Mouse (Mus musculus) forebrain, embryonic 10.5 days (tissue): ENCODE data around the gene 2010111I01Rik. TPM values are rescaled to one million over a fixed set of nuclear protein-coding genes. Genes with fewer than 3 reads are reported as not detected.
"Not testable (repeated sequence)": the region's sequence is repeated elsewhere in the genome, so short reads cannot be mapped to it uniquely, and the experiment has no call there.

Experiments
- DNase-seq: peaks from one replicate; pipeline ENCODE4 v3.0.0-alpha.2; 2017; ENCODE audit warnings: low spot score; ENCODE audit errors: extremely low spot score
- H3K27ac ChIP-seq: fragments of 300-500 bp; sonication (generic); 2 replicates; pipeline ENCODE4 v1.5.1; 2016; ENCODE audit warnings: mild to moderate bottlenecking
- H3K27me3 ChIP-seq: fragments of 300-500 bp; sonication (generic); 2 replicates; pipeline ENCODE4 v1.6.1; 2016; ENCODE audit warnings: mild to moderate bottlenecking; ENCODE audit not compliant: poor library complexity, severe bottlenecking
- H3K36me3 ChIP-seq: fragments of 300-500 bp; sonication (generic); replicated peaks from 2 replicates; pipeline ENCODE4 v1.6.1; 2016; ENCODE audit warnings: mild to moderate bottlenecking, moderate library complexity
- H3K4me1 ChIP-seq: fragments of 300-500 bp; sonication (generic); 2 replicates; pipeline ENCODE4 v1.6.1; 2016
- H3K4me3 ChIP-seq: fragments of 300-500 bp; sonication (generic); 2 replicates; pipeline ENCODE4 v1.5.1; 2016; ENCODE audit warnings: mild to moderate bottlenecking, moderate library complexity
- H3K9me3 ChIP-seq: fragments of 300-500 bp; sonication (generic); 2 replicates; pipeline ENCODE4 v1.6.1; 2016; ENCODE audit warnings: mild to moderate bottlenecking, moderate library complexity
- WGBS: fragments of 180-500 bp; shearing (Covaris S2); methylation state at CpG from one replicate; pipeline ENCODE4 v1.1.7; 2016; 5-methylcytosine and 5-hydroxymethylcytosine counted together
- polyA plus RNA-seq: library from polyadenylated mRNA; unstranded; fragments of >200 nt; fragmentation: Nextera tagmentation; extraction: Ambion mirVana; gene quantifications from 2 replicates; pipeline ENCODE4 v1.2.1, GENCODE M21; 2016

The 2010111I01Rik gene
- polyA plus RNA-seq, 1 experiment from 2014 or later, result 45.6 TPM

DNA sequence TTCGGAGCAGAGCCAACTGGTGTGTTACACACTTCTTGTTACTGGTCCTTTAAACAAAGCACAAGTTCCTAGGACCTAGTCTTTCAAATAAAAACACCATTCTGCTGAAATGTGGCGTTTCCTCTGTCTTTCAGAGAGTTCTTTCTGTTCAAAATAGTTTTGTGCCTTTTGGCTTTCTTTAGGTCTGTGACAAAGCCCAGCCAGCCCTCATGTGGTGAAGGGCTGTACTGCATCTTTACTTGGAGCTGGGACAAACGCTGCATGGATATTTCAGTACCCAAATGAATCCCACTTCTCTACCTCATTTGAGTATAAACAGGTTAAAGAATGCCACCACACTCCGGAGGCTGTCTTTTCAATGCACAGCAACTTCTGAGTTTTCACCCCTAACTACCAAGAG lies 366.7 kb downstream of the 2010111I01Rik start:
- DNase-seq, result peak; percentile 51
- no peak overlapping the region for H3K4me3 ChIP-seq
- WGBS, result 49% methylated on average over 4 of the region's 4 CpGs
- no peak overlapping the region for H3K27ac ChIP-seq
- peaks cover 42% of the 10 kb centered on the region for H3K27me3 ChIP-seq
- peaks cover 29% of the 10 kb centered on the region for H3K4me1 ChIP-seq
- H3K36me3 ChIP-seq, result no peaks in the 10 kb centered on the region
- H3K9me3 ChIP-seq, result no peaks in the 10 kb centered on the region

DNA sequence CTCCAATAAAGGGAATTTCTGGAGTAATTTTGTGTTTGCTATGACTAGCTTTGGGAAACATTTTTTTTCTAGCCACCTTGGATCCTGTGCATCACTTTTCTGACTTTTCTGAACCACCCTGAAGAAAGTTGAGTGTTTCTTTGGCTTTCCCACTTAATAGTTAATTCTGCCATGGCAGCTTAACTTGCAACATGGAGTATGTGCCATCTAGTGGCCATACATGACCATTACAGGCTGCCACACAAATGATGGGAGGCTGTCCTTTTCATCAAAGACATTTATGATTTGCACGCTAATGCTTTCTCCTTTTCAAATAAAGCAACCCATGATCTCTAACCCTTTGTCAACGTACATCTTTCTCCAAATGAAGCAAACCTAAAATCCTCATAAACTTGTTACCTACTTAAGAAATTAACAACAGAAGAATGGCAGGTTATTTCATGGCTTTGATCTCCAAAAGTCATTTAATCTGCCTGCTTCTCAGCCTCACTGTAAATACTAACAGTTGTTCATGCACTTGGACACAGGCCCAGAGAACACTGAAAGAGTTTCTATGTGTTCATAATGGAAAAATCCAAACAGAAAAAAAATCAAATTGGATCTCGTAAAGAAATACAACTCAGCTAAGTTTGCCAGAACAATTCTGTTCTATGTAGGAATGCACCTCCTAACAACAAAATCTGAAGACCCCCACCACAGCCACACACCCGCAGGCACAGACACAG lies 368.0 kb downstream of the 2010111I01Rik start:
- Histone ChIP-seq H3K4me3 (no peak overlapping the region), H3K9me3 (no peaks in the 10 kb centered on the region), H3K4me1 (peaks cover 43% of the 10 kb centered on the region), H3K27me3 (peaks cover 43% of the 10 kb centered on the region), H3K36me3 (no peaks in the 10 kb centered on the region), H3K27ac (no peak overlapping the region)
- peak; percentile 55 for DNase-seq
- 49% methylated on average over 4 of the region's 4 CpGs for WGBS

DNA sequence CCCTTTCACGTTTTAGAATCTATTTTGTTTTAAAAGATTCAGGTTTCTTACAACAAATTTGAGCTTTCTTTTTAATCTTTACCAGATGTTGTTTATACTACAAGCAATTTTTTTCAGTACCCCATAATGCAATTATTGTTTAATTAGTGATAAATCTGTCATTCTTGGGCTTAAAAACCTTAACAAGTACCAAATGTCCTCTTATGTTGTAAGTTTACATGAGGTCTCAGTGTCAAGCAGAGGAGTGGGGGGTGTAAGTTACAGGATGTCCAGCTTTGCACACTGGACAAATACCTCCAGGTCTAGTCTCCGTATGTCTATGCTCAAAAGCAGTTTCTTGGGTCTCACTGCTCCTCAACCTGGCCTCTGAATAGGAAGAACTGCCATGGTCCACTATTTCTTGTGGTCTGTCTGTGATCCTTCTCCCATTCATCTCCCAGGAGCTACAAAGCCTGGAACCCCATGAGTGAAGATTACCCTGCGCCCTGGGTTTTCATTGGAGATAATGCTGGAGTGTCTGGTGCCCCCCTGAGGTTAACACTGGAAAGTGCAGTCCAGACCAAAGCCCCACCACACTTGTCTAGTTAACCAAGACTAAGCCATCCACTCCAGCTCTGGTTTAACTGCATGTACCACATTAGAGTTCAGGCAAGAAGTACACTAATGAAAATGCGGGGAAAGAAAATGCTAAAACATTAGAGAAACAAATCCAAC lies 370.9 kb downstream of the 2010111I01Rik start:
- peak; percentile 46 for DNase-seq
- WGBS, result 51% methylated on average over 4 of the region's 4 CpGs
- Histone ChIP-seq H3K27ac (peak overlapping the region; percentile 71; the same call in 1 of the 2 replicates), H3K27me3 (peaks cover 38% of the 10 kb centered on the region), H3K4me1 (peaks cover 31% of the 10 kb centered on the region), H3K4me3 (no peak overlapping the region), H3K36me3 (no peaks in the 10 kb centered on the region), H3K9me3 (no peaks in the 10 kb centered on the region)

DNA sequence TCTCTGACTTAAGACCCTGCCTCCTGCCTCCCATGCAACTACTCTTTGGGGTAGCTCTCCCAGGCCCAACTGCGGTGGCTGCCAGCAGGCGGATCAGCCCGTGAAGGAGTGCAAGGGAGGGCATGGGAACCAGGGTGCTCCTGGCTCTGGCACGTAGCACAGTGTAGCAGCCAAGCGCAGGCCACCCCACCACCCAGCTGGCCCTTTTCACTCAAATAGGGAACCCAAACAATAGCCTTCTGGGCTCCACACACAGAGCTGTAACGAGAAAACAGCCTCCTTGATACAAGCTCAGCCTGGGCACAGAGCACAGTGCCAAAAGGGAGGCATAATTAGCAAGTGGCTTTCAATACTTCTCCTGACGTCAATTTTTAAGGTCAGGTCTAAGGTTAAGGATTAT lies 371.6 kb downstream of the 2010111I01Rik start:
- peak overlapping the region; percentile 71; the same call in 1 of the 2 replicates for H3K27ac ChIP-seq
- peaks cover 24% of the 10 kb centered on the region for H3K4me1 ChIP-seq
- no peak overlapping the region for H3K4me3 ChIP-seq
- 34% methylated on average over 7 of the region's 7 CpGs for WGBS
- peaks cover 38% of the 10 kb centered on the region for H3K27me3 ChIP-seq
- H3K9me3 ChIP-seq, result no peaks in the 10 kb centered on the region
- H3K36me3 ChIP-seq, result no peaks in the 10 kb centered on the region
- DNase-seq, result no peak

DNA sequence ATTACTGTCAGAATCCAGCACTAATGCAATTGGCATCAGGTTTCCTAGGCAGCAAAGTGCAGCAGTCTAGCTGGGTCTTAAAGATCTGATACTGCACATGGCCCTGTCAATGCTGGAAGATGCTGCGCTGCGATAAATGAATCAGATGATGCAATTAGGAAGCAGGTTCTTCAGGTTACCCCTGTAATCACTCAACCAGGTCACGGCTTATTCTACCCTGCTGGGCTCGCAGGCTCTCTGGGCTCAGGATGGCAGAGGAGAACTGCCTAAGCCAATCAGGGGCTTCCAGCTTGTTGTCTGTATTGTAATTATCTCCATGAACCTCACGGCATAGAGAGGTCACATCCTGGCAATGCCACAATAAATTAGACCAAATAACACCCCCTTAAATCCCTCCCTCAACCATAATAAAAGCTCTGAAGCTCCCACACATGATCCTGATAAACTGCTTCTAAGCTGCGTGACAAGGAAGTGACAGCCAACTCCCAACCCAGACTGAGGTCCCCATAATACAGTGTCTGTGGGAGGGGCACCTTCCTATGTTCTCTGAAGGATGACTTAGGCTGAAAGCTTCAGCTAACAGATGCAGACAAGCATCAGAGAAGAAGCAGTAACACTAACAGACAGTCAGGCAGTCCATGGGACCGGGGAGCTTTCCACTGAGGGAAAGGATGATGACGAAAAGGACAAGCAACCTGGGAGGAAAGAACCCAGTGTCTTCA lies 372.7 kb downstream of the 2010111I01Rik start:
- Histone ChIP-seq H3K4me1 (peaks cover 24% of the 10 kb centered on the region), H3K36me3 (no peaks in the 10 kb centered on the region), H3K27me3 (peaks cover 38% of the 10 kb centered on the region), H3K9me3 (no peaks in the 10 kb centered on the region), H3K4me3 (no peak overlapping the region), H3K27ac (no peak overlapping the region)
- no peak for DNase-seq
- WGBS, result 58% methylated on average over 8 of the region's 8 CpGs

DNA sequence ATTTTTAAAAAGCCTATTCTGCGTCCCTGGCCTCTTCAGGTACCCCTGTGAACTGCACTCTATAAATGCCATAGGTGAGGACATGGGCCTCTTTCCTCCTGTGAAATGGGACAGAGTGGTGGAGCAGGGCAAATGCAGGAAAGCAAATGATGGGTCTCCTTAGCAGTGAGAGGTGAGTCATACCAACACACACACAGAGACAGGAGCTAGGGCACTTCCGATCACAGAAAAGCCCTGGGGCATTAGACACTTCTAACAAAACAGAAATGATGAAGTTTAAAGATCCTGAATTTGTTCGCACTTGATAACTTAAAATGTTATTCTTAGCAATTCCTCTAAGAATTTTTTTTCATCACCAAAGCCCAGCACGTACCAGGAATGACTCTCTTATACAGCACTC lies 375.3 kb downstream of the 2010111I01Rik start:
- H3K36me3 ChIP-seq, result 0 out of 2 replicates have a peak, but pooled peaks cover 3% of the 10 kb centered on the region
- no peak for DNase-seq
- peaks cover 17% of the 10 kb centered on the region for H3K27me3 ChIP-seq
- no peak overlapping the region for H3K4me3 ChIP-seq
- 94% methylated on average over 4 of the region's 4 CpGs for WGBS
- no peak overlapping the region for H3K27ac ChIP-seq
- no peaks in the 10 kb centered on the region for H3K9me3 ChIP-seq
- H3K4me1 ChIP-seq, result peaks cover 24% of the 10 kb centered on the region

DNA sequence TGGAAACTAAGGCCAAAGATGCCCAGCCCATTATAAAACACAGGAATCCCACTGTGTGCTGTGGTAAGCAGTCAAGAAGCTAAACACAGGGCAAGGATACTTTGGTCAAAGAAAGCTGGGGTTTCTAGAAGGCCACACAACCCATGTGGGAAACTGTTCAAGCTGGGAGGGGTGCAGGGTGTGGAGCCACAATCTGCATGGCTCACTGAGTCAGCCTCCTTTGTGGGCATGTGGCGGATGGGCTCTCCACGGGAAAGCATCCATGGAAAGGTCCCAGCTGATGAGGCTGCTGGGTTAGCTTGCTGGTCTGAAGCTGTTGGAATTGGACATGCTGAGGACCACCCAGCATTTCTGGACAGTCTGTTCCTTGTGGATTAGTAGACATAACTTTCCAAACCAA lies 378.1 kb downstream of the 2010111I01Rik start:
- DNase-seq, result no peak
- H3K36me3 ChIP-seq, result 0 out of 2 replicates have a peak, but pooled peaks cover 3% of the 10 kb centered on the region
- H3K27ac ChIP-seq, result no peak overlapping the region
- H3K9me3 ChIP-seq, result no peaks in the 10 kb centered on the region
- peaks cover 14% of the 10 kb centered on the region for H3K27me3 ChIP-seq
- H3K4me3 ChIP-seq, result no peak overlapping the region
- 89% methylated on average over 2 of the region's 2 CpGs for WGBS
- H3K4me1 ChIP-seq, result peaks cover 1% of the 10 kb centered on the region

DNA sequence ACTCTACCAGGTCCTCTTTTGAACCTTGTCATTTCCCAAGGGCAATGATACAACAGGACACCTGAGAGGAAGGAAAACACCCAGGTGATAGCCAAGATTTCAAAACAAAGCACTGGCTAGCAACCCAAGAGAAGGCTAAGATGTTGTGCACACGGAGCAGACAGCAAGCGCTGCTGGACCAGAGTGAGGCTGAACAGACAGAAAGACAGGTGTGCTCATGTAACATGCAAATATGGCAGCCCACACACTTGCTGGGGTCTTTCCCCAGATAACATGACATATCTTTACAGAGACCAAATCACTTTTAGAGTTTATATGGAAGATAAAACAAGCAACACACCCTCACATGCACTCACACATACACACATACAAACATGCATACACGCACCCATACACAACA lies 379.8 kb downstream of the 2010111I01Rik start:
- 92% methylated on average over 3 of the region's 3 CpGs for WGBS
- no peak overlapping the region for H3K4me3 ChIP-seq
- H3K27ac ChIP-seq, result no peak overlapping the region
- H3K36me3 ChIP-seq, result 0 out of 2 replicates have a peak, but pooled peaks cover 3% of the 10 kb centered on the region
- DNase-seq, result no peak
- no peaks in the 10 kb centered on the region for H3K27me3 ChIP-seq
- H3K9me3 ChIP-seq, result no peaks in the 10 kb centered on the region
- H3K4me1 ChIP-seq, result no peaks in the 10 kb centered on the region

DNA sequence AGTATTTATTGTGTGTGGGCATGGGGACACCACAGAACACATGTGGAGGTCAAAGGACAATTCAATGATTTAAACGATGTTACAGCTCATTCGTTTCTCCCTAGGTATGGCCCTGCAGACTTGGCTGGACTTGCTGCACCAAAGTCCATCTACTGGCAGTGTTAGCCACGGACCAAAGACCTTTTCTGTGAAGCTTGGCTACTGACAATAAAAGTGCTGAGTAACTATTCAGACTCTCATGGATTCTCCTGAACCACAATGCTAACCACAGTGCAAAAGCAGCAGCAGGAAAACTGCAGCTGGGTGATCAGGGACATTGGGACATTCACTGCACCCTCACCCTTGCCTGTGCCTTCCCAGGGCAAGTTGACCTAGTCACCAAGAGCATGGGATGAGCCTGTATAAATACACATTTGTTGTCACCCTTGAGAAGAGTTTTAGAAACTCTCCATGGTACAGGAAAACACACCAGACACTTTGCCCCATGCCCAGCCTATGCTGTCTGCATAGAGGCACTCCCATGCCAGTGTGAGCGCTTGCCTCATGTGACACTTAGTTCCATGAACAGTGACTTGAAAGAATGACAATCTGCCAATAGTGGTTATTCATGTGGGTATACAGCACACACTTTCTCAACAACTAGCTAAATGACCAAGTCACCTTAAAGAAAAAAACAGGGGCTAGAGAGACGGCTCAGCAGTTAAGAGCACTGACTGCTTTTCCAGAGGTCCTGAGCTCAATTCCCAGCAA lies 381.0 kb downstream of the 2010111I01Rik start:
- no peak overlapping the region for H3K27ac ChIP-seq
- H3K4me1 ChIP-seq, result no peaks in the 10 kb centered on the region
- no peak for DNase-seq
- WGBS, result 81% methylated on average over 5 of the region's 5 CpGs
- no peaks in the 10 kb centered on the region for H3K9me3 ChIP-seq
- H3K4me3 ChIP-seq, result no peak overlapping the region
- no peaks in the 10 kb centered on the region for H3K27me3 ChIP-seq
- H3K36me3 ChIP-seq, result 0 out of 2 replicates have a peak, but pooled peaks cover 3% of the 10 kb centered on the region

DNA sequence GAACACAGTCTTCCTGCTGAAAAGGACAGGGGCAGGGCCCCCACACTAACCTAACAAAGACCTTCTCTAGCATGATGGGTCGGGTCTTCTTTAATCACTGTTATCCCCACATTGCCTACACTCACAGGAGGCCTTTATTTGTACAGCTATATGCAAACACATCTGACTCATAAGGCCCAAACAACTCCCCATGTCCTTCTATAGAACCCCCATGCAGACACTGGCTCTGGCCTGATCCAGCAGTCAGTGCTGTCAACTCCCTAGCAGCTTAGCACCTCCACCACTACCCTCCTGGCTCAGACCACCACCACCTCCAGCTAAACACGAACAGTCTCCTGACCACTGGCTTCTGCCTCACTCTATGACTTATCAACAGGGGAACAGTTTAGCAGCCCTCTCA lies 382.9 kb downstream of the 2010111I01Rik start:
- no peak for DNase-seq
- Histone ChIP-seq H3K4me1 (no peaks in the 10 kb centered on the region), H3K4me3 (no peak overlapping the region), H3K27ac (no peak overlapping the region), H3K36me3 (0 out of 2 replicates have a peak, but pooled peaks cover 3% of the 10 kb centered on the region), H3K9me3 (no peaks in the 10 kb centered on the region), H3K27me3 (no peaks in the 10 kb centered on the region)
- WGBS, result 83% methylated on average over 2 of the region's 2 CpGs

DNA sequence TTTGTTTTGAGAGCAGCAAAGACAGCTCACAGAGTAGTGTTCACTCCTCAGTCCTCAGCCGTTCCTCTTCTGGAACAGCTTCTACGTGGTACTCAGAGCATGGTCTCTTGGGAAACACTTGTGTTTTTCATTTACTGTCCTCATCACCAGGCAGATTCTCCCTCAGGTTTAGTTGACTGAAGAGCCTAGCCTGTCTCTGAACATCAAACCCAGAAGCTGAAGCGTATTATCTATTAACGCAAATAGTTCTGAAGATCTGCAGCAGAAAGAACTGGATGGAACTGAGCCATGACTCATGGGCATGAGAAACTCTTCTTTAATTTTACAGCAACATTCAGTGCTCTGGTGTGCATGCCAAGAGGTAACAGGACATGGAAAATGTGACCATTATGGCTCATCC lies 385.4 kb downstream of the 2010111I01Rik start:
- Histone ChIP-seq H3K9me3 (no peaks in the 10 kb centered on the region), H3K27me3 (no peaks in the 10 kb centered on the region), H3K4me1 (no peaks in the 10 kb centered on the region), H3K36me3 (no peaks in the 10 kb centered on the region), H3K27ac (no peak overlapping the region), H3K4me3 (no peak overlapping the region)
- 96% methylated on average over 4 of the region's 4 CpGs for WGBS
- DNase-seq, result no peak

DNA sequence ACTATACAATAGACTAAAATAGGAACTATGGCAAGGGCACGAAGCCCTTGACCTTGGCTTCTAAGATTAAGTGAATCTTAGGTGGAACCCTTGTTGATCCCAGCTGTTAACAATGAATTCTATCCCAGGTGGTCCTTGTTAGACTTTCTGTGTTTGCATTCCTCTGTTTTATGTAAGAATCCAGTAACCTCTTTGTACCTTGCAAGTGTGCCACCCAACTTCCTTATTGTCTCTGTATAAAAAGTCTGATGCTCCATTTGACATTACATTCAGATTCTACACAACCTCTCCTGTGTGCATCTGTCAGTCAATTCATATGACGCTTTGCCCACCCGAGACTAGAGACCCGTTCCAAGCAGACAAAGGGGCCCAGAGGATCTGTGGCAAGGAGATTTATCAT lies 388.6 kb downstream of the 2010111I01Rik start:
- H3K36me3 ChIP-seq, DNase-seq, H3K4me1 ChIP-seq, H3K27ac ChIP-seq, H3K9me3 ChIP-seq, H3K27me3 ChIP-seq, H3K4me3 ChIP-seq: not testable (repeated sequence)
- 89% methylated on average over 4 of the region's 4 CpGs for WGBS
